Mouse (Mus musculus): ENCODE results near the gene Tipin. TPM values are rescaled to one million over a fixed set of nuclear protein-coding genes. Genes with fewer than 3 reads are reported as not detected.

Tipin gene
- polyA plus RNA-seq (2014; fragmentation: Nextera tagmentation; extraction: Ambion mirVana), result 154 and 174 TPM in 2 replicates

GRCm38 (mm10) chr9:64281105-64281780, at the start of gene Tipin:
Gene Tipin (plus strand): TSS chr9:64281581.
- DNase-seq (ENCODE audit: low spot score) (peak; percentile 97), ATAC-seq (peak; percentile 97)
- Histone ChIP-seq H3K4me3 (ENCODE audit: low read depth, low read length) (peak within 1 kb of the TSS; percentile 78), H3K27ac (ENCODE audit: low read depth, low read length) (peak within 1 kb of the TSS; percentile 88), H3K9me3 (replicated peaks; ENCODE audit: control insufficient read depth, low read length) (no peaks in the 10 kb centered on the region), H3K4me1 (ENCODE audit: control insufficient read depth, insufficient read depth, low read length) (peaks cover 4% of the 10 kb centered on the region; the same call in 1 of the 2 replicates), H3K4me2 (ENCODE audit: low read length) (peak within 1 kb of the TSS; percentile 60), H3K36me3 (ENCODE audit: control insufficient read depth, insufficient read depth, low read length) (no peaks in the 10 kb centered on the region), H3K27me3 (replicated peaks; ENCODE audit: control insufficient read depth, insufficient read depth, low read length) (no peaks in the 10 kb centered on the region), H3K9ac (ENCODE audit: low read length) (peak within 1 kb of the TSS; percentile 95)
- 3% methylated on average over 46 of the region's 46 CpGs for WGBS

GRCm38 (mm10) chr9:64231674-64232073, 49.7 kb upstream of the Tipin start:
- H3K4me2 ChIP-seq (ENCODE audit: low read length), result no peak overlapping the region
- no peak overlapping the region for H3K4me3 ChIP-seq (ENCODE audit: low read depth, low read length)
- peaks cover 9% of the 10 kb centered on the region; the same call in 1 of the 2 replicates for H3K4me1 ChIP-seq (ENCODE audit: control insufficient read depth, insufficient read depth, low read length)
- 73% methylated on average over 3 of the region's 3 CpGs for WGBS
- H3K36me3 ChIP-seq (ENCODE audit: control insufficient read depth, insufficient read depth, low read length), result 0 out of 2 replicates have a peak, but pooled peaks cover 2% of the 10 kb centered on the region
- ATAC-seq, result no peak
- no peak for DNase-seq (ENCODE audit: low spot score)
- H3K27me3 ChIP-seq (replicated peaks; ENCODE audit: control insufficient read depth, insufficient read depth, low read length), result no peaks in the 10 kb centered on the region
- no peak overlapping the region for H3K9ac ChIP-seq (ENCODE audit: low read length)
- peak overlapping the region; percentile 29; the same call in 1 of the 2 replicates for H3K27ac ChIP-seq (ENCODE audit: low read depth, low read length)
- H3K9me3 ChIP-seq (replicated peaks; ENCODE audit: control insufficient read depth, low read length), result no peaks in the 10 kb centered on the region

GRCm38 (mm10) chr9:64232257-64232957, 49.0 kb upstream of the Tipin start:
- H3K36me3 ChIP-seq (ENCODE audit: control insufficient read depth, insufficient read depth, low read length), result 0 out of 2 replicates have a peak, but pooled peaks cover 2% of the 10 kb centered on the region
- DNase-seq (ENCODE audit: low spot score) (peak; percentile 46), ATAC-seq (no peak)
- no peak overlapping the region for H3K9ac ChIP-seq (ENCODE audit: low read length)
- H3K4me1 ChIP-seq (ENCODE audit: control insufficient read depth, insufficient read depth, low read length), result peaks cover 9% of the 10 kb centered on the region; the same call in 1 of the 2 replicates
- H3K27ac ChIP-seq (ENCODE audit: low read depth, low read length), result peak overlapping the region; percentile 29; the same call in 1 of the 2 replicates
- H3K4me2 ChIP-seq (ENCODE audit: low read length), result no peak overlapping the region
- WGBS, result 47% methylated on average over 9 of the region's 9 CpGs
- H3K27me3 ChIP-seq (replicated peaks; ENCODE audit: control insufficient read depth, insufficient read depth, low read length), result no peaks in the 10 kb centered on the region
- no peaks in the 10 kb centered on the region for H3K9me3 ChIP-seq (replicated peaks; ENCODE audit: control insufficient read depth, low read length)
- no peak overlapping the region for H3K4me3 ChIP-seq (ENCODE audit: low read depth, low read length)

- Histone ChIP-seq H3K9ac (ENCODE audit: low read length) (no peak overlapping the region), H3K36me3 (ENCODE audit: control insufficient read depth, insufficient read depth, low read length) (0 out of 2 replicates have a peak, but pooled peaks cover 2% of the 10 kb centered on the region), H3K9me3 (replicated peaks; ENCODE audit: control insufficient read depth, low read length) (no peaks in the 10 kb centered on the region), H3K4me1 (ENCODE audit: control insufficient read depth, insufficient read depth, low read length) (peaks cover 9% of the 10 kb centered on the region; the same call in 1 of the 2 replicates), H3K4me2 (ENCODE audit: low read length) (no peak overlapping the region), H3K27me3 (replicated peaks; ENCODE audit: control insufficient read depth, insufficient read depth, low read length) (no peaks in the 10 kb centered on the region), H3K4me3 (ENCODE audit: low read depth, low read length) (no peak overlapping the region), H3K27ac (ENCODE audit: low read depth, low read length) (no peak overlapping the region)
- no peak for ATAC-seq
- DNase-seq (ENCODE audit: low spot score), result no peak
- 75% methylated on average over 5 of the region's 5 CpGs for WGBS
Measured at GRCm38 (mm10) chr9:64233656-64234055, 47.7 kb upstream of the Tipin start.

- ATAC-seq (no peak), DNase-seq (ENCODE audit: low spot score) (no peak)
- H3K27ac ChIP-seq (ENCODE audit: low read depth, low read length), result no peak within 1 kb of the TSS
- no peak within 1 kb of the TSS for H3K4me2 ChIP-seq (ENCODE audit: low read length)
- H3K9me3 ChIP-seq (replicated peaks; ENCODE audit: control insufficient read depth, low read length), result no peaks in the 10 kb centered on the region
- H3K36me3 ChIP-seq (ENCODE audit: control insufficient read depth, insufficient read depth, low read length), result 0 out of 2 replicates have a peak, but pooled peaks cover 2% of the 10 kb centered on the region
- WGBS, result 94% methylated on average over 8 of the region's 8 CpGs
- H3K27me3 ChIP-seq (replicated peaks; ENCODE audit: control insufficient read depth, insufficient read depth, low read length), result no peaks in the 10 kb centered on the region
- H3K4me1 ChIP-seq (ENCODE audit: control insufficient read depth, insufficient read depth, low read length), result peaks cover 7% of the 10 kb centered on the region; the same call in 1 of the 2 replicates
- H3K9ac ChIP-seq (ENCODE audit: low read length), result no peak within 1 kb of the TSS
- H3K4me3 ChIP-seq (ENCODE audit: low read depth, low read length), result no peak within 1 kb of the TSS
Measured at GRCm38 (mm10) chr9:64234768-64235435, 46.5 kb upstream of the Tipin start, which contains the start of gene Uchl4. Gene Uchl4 (plus strand): TSS chr9:64235201.

GRCm38 (mm10) chr9:64236056-64236455, 45.3 kb upstream of the Tipin start:
- H3K9ac ChIP-seq (ENCODE audit: low read length), result no peak overlapping the region
- H3K4me1 ChIP-seq (ENCODE audit: control insufficient read depth, insufficient read depth, low read length), result peaks cover 7% of the 10 kb centered on the region; the same call in 1 of the 2 replicates
- H3K4me3 ChIP-seq (ENCODE audit: low read depth, low read length), result no peak overlapping the region
- 0 out of 2 replicates have a peak, but pooled peaks cover 2% of the 10 kb centered on the region for H3K36me3 ChIP-seq (ENCODE audit: control insufficient read depth, insufficient read depth, low read length)
- WGBS, result 98% methylated on average over 7 of the region's 7 CpGs
- ATAC-seq (no peak), DNase-seq (ENCODE audit: low spot score) (no peak)
- no peaks in the 10 kb centered on the region for H3K9me3 ChIP-seq (replicated peaks; ENCODE audit: control insufficient read depth, low read length)
- H3K27ac ChIP-seq (ENCODE audit: low read depth, low read length), result no peak overlapping the region
- no peak overlapping the region for H3K4me2 ChIP-seq (ENCODE audit: low read length)
- H3K27me3 ChIP-seq (replicated peaks; ENCODE audit: control insufficient read depth, insufficient read depth, low read length), result no peaks in the 10 kb centered on the region

- Histone ChIP-seq H3K27me3 (replicated peaks; ENCODE audit: control insufficient read depth, insufficient read depth, low read length) (no peaks in the 10 kb centered on the region), H3K36me3 (ENCODE audit: control insufficient read depth, insufficient read depth, low read length) (no peaks in the 10 kb centered on the region), H3K9ac (ENCODE audit: low read length) (no peak overlapping the region), H3K4me3 (ENCODE audit: low read depth, low read length) (no peak overlapping the region), H3K9me3 (replicated peaks; ENCODE audit: control insufficient read depth, low read length) (no peaks in the 10 kb centered on the region), H3K27ac (ENCODE audit: low read depth, low read length) (no peak overlapping the region), H3K4me2 (ENCODE audit: low read length) (no peak overlapping the region), H3K4me1 (ENCODE audit: control insufficient read depth, insufficient read depth, low read length) (no peaks in the 10 kb centered on the region)
- WGBS, result 51% methylated on average over 2 of the region's 2 CpGs
- DNase-seq (ENCODE audit: low spot score) (no peak), ATAC-seq (no peak)
Measured at GRCm38 (mm10) chr9:64240116-64240515, 41.3 kb upstream of the Tipin start.

- Histone ChIP-seq H3K4me3 (ENCODE audit: low read depth, low read length) (no peak overlapping the region), H3K9ac (ENCODE audit: low read length) (no peak overlapping the region), H3K4me2 (ENCODE audit: low read length) (no peak overlapping the region), H3K4me1 (ENCODE audit: control insufficient read depth, insufficient read depth, low read length) (no peaks in the 10 kb centered on the region), H3K9me3 (replicated peaks; ENCODE audit: control insufficient read depth, low read length) (no peaks in the 10 kb centered on the region), H3K27ac (ENCODE audit: low read depth, low read length) (no peak overlapping the region), H3K36me3 (ENCODE audit: control insufficient read depth, insufficient read depth, low read length) (no peaks in the 10 kb centered on the region), H3K27me3 (replicated peaks; ENCODE audit: control insufficient read depth, insufficient read depth, low read length) (no peaks in the 10 kb centered on the region)
- no peak for ATAC-seq
- WGBS, result 69% methylated on average over 8 of the region's 8 CpGs
- DNase-seq (ENCODE audit: low spot score), result no peak
Measured at GRCm38 (mm10) chr9:64240681-64241080, 40.7 kb upstream of the Tipin start.
